Mouse (Mus musculus): ENCODE measurements around the gene Stx18. TPM values are rescaled to one million over a fixed set of nuclear protein-coding genes. Genes with fewer than 3 reads are reported as not detected.
A peak's percentile ranks its signal among the peaks of the same experiment; 100 is the strongest.

Stx18 gene
- total RNA-seq, 2 experiments from 2014 or later: 10.9 to 23.5 TPM

DNA sequence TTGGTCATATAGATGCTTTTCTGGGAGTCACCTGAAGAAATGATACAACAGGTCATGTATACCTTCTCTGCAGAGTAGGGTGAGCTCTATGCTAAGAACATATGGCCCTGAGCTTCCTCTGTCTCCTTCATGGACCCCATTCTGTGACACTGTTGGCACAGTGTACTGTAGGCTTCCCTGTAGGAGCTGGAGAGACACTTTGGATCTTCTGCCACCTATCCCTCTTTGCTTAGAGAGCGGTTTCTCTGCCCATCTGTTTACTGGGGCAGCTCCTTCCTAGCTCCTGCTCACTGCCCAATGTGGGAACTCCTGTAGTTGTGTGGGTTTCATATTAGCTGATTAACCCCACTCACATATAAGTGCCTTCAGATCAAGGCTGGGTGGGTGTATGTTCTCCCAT, 28.1 kb downstream of the Stx18 start:
- ATAC-seq (replicated peaks; ENCODE audit: low FRiP score, poor library complexity, severe bottlenecking): no peak

DNA sequence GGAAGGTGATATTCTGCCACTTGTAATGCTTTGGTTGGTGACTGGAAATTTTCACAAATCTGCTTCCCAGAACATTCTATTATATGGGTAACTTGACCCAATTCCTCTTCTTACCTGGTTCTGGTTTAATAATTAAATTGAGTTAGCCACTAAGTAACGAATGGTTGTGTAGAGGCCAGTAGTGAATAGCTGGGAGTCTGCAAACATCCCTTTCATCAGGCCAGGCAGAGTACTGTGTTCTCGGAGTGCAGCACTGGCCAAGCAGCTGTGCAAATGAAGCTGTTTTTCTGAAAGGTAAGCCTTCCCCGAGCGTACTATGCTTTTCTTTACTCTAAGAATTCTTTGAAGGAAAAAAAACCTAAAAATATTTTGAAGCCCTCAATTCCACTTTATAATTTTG, 37.8 kb downstream of the Stx18 start:
- no peak for ATAC-seq (replicated peaks; ENCODE audit: low FRiP score, poor library complexity, severe bottlenecking)

DNA sequence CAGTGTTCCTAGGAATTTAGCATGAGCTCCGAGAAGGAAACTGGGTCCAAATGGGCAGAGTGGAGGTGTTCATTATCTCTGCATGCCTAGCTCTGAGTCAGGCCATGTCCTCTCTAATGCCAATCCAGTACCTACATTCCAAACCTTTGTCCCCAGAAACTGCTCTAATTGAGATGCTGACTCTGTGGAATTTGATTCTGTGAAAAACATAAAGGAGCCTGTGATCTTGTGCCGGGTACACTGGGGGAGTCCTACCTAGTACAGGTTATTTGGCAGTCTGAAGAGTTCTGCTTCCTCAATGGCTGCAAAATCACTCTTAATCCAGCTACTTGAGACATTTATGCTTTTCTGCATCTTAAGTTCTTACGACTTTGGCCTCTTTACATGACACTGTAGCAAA, 40.0 kb downstream of the Stx18 start:
- ATAC-seq (replicated peaks; ENCODE audit: low FRiP score, poor library complexity, severe bottlenecking): no peak

DNA sequence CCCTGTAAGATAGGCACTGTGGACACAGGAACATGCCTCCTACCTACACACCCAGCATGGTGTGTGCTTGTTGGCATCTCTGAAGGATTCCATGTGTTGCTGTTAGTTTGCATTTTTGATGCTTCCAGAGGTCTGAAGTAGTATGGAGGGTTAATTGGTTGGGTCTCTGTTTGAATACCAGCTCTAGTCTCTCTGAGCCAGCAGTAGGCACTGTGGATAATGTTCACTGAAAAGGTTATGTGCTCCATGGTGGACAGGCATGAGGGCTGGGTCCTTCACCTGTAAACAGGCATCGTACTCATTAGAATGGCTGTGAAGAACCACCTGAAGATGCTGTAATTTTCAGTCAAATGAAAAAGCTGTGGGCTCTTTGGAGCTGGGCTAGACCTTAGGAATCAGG, 41.9 kb downstream of the Stx18 start:
- ATAC-seq (replicated peaks; ENCODE audit: low FRiP score, poor library complexity, severe bottlenecking): no peak

DNA sequence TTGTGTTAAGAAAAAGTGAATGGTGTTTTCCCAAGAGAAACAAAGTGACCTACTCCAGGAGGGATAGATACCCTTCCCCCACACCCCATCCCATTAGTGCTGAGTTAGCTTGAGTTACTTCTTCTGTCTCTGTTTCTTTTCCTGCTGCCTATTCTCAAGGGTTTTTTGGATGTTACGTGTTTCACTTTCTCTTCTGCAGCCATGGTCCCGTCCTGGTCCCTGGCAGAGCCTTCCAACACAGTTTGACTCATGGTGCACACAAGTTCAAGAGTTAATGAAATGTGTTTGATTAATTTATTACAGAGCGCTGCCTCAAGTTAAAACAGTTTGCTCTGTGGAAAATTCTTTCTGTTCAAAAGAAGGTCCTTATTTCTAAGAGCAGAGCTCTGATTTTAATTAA, 44.0 kb downstream of the Stx18 start:
- no peak for ATAC-seq (replicated peaks; ENCODE audit: low FRiP score, poor library complexity, severe bottlenecking)

DNA sequence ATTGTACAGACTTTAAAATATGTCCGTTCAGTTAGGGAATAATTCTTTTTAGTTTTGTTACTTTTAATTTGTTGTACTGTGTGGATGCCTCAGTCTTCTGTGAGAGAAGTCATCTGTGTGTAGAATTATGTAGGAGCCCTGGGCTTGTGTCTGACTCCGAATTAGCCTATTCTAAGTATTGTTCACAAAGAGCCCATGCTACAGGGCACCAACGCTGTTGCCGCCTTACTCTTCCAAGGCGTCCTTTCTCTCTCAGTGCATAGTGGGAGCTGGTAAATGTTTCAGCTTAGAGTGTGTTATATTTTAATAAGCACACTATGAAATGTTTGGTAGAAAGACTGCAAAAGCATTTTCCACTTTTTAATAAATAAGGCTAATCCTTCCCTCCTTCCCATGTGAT, 44.8 kb downstream of the Stx18 start:
- ATAC-seq (replicated peaks; ENCODE audit: low FRiP score, poor library complexity, severe bottlenecking): no peak

DNA sequence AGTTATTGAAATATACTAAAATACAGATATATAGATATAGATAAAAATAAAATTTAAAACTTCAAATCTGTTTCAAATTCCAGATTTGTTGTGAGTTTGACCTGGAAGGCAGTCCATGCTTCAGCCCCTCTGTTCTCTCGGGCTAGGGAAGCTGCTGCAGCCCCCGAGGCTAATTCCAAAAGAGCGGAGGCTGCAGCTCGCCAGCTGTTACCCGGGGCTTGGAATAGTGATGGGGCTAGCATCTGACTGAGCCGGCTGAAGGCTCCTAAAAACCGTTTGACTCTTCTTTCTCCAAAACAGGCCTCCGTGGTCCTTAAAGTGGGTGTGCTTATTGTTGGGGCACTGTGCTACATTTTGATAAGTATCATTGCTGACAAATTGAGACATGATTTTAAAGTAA, 46.1 kb downstream of the Stx18 start:
- ATAC-seq (replicated peaks; ENCODE audit: low FRiP score, poor library complexity, severe bottlenecking): no peak

DNA sequence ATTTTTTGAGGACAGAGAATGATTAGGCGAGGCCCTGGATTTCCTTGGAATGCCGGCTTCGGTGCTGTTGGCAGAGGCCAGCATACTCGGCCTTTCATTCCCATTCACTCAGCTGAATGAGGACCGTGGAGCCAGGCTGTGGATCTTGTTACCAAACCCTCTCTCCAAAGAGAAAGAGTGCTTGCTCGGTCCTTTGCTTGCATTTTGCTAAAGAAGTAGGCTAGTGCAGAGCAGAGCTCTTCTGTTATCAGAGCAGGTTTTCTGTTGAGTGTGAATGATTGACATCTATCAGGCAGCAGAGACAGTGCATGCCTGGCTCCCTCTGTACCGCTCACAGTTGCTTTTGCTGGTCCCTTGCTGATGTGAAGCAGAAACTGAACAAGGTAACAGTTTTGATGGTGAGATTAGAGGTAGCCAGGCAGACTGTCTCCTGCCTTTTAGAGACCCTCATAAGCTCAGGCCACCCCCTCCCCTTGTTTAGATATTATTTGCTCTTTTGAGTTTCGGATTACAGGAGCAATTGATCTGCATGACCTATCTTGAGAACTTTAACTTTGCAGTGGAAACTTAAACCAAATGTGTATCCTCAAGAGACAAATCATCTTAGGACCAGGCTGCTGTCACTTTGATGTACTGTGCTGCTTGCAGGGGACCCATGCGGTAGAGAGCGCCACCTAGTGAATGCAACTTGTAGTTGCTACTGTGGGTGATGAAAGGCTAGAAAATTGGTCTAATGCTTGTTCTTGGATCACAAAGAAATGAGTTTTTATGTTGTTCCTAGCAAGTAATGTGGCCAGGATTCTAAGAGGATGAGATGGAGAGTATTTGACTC, 47.2 kb downstream of the Stx18 start:
- no peak for ATAC-seq (replicated peaks; ENCODE audit: low FRiP score, poor library complexity, severe bottlenecking)

DNA sequence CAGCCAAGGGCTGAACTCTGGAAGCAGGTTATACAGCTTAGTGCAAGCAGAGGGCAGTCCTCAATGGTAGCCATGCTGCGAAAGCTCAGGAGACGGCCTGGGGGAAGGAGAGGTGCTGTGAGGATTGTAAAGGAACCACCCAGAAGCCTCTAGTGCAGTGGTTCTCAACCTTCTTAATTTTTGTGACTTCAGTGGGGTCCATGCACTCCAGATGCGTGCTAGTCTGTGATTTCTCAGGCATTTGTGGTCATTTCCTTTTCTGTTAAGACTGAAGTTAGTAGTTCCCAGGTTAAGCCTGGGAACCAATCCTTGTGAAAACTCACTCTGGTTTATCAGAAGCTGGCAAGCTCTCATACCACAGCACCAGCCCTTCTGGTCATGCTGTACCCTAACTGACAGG, 51.6 kb downstream of the Stx18 start:
- ATAC-seq (replicated peaks; ENCODE audit: low FRiP score, poor library complexity, severe bottlenecking): no peak

DNA sequence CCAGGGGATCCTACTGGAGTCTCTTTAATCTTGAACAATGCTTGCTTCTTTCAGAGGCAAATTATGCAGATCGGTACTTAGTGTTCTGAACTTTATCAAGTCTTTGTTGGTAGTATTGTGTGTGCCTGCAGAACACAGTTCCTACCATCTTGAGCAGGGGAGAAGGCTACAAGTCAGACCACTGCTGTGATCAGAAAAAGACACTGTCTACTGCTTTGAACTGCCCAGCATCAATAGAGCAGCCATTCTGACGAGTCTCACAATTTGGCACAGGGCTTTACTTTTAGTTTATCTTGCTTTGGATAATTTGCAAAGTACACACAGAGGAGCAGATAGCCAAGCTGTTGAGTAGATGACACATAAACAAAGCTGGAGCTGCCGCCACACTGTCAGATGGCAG, 52.0 kb downstream of the Stx18 start:
- ATAC-seq (replicated peaks; ENCODE audit: low FRiP score, poor library complexity, severe bottlenecking): no peak

DNA sequence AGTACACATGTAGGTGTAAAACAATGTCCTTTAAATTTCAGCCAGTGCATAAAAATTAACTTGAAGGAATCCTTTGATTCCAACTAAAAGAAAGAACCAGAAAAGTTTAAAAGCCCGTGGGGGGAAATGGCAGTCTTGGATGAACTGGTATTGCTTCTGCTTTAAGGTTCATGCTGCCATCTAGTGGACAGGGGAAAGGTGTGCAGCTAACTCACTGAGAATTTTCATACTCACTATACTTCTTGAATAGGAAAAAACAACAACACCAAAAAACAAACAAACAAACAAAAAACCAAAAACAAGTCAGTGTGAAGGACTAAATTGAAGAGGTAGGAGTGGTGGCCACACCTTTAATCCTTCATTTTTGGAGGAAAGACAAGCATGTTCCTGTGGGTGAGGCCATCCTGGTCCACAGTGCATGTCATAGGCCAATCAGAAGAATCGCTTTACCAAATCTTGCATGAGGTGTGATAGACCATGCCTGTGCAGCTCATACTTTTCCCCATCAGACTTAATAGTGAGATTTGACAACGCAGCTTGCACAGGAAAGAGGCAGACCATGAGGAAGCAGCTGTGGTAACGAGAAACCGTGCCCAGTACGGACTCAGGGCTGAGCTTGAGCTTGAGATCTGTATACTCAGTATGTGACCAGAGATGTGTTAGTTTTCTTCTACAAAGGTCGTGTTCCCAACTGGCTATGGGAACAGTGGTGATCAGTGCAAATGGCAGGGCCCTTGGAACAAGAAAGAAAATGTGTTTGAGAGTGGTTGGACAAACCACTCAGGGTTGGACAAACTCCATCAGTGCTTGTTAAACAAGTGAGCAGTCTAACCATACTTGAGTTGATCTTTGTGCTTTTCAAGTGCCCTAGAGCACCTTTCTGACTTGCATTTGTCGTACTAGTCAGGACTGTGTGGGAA, 52.8 kb downstream of the Stx18 start:
- 0 out of 2 replicates have a peak, but pooled peaks have one; percentile 46 for ATAC-seq (replicated peaks; ENCODE audit: low FRiP score, poor library complexity, severe bottlenecking)

DNA sequence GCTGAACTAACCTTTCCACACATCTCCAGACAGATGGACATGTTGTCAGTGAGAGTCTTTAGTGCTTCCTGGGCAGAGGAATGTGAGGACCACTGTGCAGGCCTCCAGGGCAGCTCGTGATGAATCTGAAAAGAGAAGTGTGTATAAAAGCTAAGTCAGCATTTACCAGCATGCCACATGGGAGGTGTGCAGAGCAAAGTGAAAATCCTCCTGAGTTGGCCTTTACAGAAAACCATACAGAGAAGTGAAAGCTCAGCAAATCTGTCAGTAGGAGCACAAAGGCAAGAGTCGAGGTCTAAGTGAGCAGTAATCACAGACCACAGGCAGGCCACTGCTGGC, 53.4 kb downstream of the Stx18 start:
- no peak for ATAC-seq (replicated peaks; ENCODE audit: low FRiP score, poor library complexity, severe bottlenecking)

DNA sequence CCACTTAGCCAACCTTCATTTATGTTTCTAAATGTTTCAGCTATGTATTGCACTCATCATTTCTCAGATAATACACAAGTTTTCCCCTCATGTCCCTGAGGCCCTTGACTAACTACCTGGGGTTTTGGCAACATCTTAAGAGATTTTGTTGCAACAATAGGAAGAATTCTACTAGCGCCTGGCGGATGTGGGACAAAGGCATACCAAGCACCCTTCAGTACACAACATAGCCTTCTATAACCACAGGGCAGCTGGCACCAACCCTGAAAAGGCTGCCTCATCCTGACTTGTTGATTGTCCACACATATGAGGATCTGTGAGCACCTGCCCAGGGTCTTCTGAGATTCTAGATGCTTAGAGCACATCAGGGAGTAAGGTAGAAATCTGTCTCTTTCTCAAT, 55.8 kb downstream of the Stx18 start:
- ATAC-seq (replicated peaks; ENCODE audit: low FRiP score, poor library complexity, severe bottlenecking): no peak

DNA sequence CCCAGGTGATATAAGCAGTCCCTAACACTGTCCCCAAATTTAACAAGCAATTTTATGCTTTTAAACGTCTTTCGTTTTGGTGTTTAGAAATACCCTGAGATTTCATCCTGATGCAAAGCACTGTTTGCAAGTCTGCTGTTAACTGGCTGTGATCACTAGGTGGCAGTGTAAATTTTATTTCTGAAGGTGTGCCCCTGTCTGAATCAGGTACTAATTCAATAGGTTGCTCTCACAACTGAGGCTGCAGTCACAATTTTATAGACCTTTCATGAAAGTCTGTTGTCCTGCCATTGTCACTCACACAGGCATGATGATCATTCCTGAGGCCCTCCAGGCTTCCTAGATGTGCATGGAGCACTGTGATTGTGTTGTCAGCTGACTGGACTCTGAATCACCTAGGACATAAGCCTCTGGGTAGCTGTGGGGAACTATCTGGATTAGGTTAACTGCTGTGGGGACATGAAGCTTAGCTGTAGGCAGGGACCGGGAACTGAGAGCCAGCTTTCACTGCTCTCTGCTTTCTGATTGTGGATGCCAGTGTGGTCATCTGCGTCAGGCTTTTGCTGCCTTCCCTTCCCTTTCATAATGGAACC, 59.1 kb downstream of the Stx18 start:
- no peak for ATAC-seq (replicated peaks; ENCODE audit: low FRiP score, poor library complexity, severe bottlenecking)

DNA sequence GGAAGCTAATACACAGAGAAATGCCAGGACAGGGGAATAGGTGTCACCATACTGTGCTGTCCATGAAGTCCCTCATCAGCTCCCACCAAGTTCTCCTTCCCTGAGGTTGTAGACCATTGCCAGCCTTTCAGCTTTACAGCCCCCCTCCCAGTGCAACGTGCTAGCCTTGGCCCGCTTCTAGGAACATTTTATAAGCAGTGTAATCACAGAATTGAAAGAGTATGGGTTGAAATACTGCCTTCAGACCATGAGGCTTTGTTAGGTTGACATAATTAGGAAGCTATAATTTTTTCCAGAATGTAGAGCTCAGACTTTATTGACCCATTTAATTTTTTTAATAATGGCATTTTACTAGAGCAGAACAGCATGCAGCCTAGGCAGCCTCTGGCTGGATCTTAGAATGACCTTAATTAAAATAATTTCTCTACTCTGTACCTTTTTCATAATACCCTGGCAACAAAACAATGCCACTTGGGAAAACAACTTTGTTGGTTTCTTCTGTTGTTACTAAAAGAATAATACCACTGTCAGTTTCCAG, 60.7 kb downstream of the Stx18 start:
- no peak for ATAC-seq (replicated peaks; ENCODE audit: low FRiP score, poor library complexity, severe bottlenecking)

DNA sequence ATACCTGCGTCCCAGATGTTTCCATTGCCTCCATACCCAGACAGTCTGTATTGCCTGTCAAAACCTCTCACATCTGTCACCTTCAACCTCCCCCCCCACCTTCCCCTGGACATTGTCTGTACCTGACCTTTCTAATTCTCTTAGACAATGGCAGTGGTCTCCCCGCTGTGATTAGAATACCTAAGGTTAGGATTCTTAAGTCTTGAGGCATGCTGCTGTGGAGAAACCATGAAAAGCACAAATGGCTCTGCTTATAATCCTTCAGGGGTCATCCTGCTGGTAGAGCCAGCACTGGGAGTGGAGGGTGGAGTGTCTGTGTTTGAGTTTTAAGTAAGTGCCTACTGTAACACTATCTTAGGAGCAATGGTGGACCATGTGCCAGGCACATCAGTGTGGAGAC, 64.4 kb downstream of the Stx18 start:
- ATAC-seq (replicated peaks; ENCODE audit: low FRiP score, poor library complexity, severe bottlenecking): no peak

DNA sequence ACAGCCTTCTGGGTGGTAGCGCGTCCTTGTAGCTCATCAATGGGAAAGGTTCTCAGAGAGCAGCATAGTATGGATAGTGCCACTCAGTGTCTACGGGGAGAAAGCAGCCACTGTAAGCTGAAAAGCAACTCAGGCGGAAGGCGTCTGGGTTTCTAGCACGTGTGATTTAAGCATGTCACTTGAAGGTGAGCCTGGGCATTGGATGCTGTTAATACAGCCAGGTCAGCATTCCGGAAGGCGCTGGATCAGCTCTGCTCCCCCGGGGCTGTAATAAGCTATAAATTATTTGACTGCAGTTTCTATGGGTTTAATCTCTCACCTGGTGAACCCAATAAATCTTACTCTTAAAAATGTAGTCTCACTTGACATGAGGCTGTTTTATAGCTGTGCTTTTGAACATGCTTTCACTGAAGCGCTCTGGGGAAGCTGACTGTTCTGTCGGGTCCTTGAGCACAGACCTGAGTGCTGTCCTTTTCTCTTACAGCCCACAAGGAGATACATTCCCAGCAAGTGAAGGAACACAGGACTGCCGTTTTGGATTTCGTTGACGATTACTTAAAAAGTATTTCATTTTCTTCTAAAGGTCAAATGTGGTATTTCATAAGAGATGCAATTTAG, 67.6 kb downstream of the Stx18 start:
- no peak for ATAC-seq (replicated peaks; ENCODE audit: low FRiP score, poor library complexity, severe bottlenecking)

DNA sequence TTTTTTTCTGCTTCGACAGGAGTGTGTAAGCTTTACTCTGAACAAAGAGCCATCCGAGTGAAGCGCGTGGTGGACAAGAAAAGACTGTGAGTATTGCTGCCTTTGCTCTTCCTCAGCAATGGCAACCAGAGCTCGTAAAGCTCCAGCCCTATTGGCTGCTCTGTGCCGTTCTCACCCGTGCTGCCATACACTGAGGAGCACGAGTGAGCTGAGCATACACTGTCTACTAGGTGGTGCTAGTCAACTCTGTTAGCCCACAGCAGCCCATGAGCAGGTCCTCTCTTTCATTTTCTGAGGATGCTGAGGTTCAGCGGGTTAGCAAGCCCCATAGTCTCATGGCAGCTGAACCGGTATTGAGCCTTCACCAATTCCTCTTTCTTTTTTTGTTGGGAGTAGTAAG, 68.3 kb downstream of the Stx18 start:
- no peak for ATAC-seq (replicated peaks; ENCODE audit: low FRiP score, poor library complexity, severe bottlenecking)

DNA sequence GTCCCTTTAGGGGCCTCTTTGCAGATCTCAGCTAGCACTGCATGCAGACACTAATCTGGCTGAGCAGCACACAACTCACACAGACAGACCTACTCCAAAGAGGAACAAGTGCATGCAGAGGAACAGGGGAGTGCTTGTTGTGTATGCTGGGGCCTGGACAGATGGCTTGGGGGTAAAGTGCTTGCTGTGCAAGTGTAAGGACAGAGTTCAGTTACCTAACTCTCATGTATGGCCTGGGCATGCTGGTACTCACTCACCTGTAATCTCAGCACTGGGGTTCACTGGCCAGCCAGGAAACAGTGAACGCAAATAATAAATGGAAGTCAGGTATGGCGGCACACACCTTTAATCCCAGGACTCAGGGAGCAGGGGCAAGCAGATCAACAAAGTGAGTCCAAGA, 76.0 kb downstream of the Stx18 start:
- ATAC-seq (replicated peaks; ENCODE audit: low FRiP score, poor library complexity, severe bottlenecking): no peak

DNA sequence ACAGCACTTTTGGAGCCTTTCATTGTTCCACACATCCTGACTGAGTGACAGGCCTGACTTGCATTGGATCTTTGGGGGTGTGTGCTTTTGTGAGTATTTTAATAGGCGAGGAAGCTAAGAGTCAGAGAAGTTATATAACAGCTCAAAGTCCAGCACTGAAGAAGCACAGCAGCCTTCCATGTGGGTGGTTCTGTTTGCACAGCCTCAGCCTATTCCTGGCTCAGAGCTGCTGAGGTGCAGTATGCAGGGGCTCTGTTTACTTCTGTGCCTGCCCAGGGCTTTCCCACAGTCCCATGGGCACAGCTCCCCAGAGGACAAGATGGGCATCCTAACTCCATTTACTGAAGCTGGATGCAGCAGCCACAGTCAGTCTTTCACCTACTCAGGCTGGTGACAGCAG, 78.5 kb downstream of the Stx18 start:
- ATAC-seq (replicated peaks; ENCODE audit: low FRiP score, poor library complexity, severe bottlenecking): no peak
